Mouse (Mus musculus) brain, embryonic 14.5 days (tissue): ENCODE measurements around the gene Rab12. TPM values are rescaled to one million over a fixed set of nuclear protein-coding genes. Genes with fewer than 3 reads are reported as not detected.

Experiments
- DNase-seq: peaks from one replicate; pipeline ENCODE4 v3.0.0-alpha.2; 2011; ENCODE audit warnings: low read depth
- CTCF ChIP-seq: fragments of 200-500 bp; IDR thresholded peaks from 2 replicates; pipeline ENCODE4 v1.5.1; 2012; ENCODE audit warnings: inconsistent platforms, mild to moderate bottlenecking, moderate library complexity, borderline replicate concordance; ENCODE audit not compliant: insufficient read depth, insufficient read length; ENCODE audit errors: extremely low read depth
- POLR2A ChIP-seq: fragments of 200-500 bp; IDR thresholded peaks from 2 replicates; pipeline ENCODE4 v1.6.1; 2012; ENCODE audit warnings: mild to moderate bottlenecking, inconsistent platforms, borderline replicate concordance; ENCODE audit not compliant: poor library complexity, insufficient read depth, insufficient read length, severe bottlenecking; ENCODE audit errors: extremely low read depth
- polyA plus RNA-seq: library from polyadenylated mRNA; depleted of rRNA; stranded (reverse); fragments of >200 nt; gene quantifications from 2 replicates; pipeline ENCODE4 v1.2.3, GENCODE M21; 2012

Gene Rab12
- polyA plus RNA-seq, 1 experiment: 107 TPM

- TF ChIP-seq POLR2A (no peak), CTCF (no peak)
- no peak for DNase-seq
Measured at GRCm38 (mm10) chr17:66514288-66514995, 5.1 kb downstream of the Rab12 start.

DNA sequence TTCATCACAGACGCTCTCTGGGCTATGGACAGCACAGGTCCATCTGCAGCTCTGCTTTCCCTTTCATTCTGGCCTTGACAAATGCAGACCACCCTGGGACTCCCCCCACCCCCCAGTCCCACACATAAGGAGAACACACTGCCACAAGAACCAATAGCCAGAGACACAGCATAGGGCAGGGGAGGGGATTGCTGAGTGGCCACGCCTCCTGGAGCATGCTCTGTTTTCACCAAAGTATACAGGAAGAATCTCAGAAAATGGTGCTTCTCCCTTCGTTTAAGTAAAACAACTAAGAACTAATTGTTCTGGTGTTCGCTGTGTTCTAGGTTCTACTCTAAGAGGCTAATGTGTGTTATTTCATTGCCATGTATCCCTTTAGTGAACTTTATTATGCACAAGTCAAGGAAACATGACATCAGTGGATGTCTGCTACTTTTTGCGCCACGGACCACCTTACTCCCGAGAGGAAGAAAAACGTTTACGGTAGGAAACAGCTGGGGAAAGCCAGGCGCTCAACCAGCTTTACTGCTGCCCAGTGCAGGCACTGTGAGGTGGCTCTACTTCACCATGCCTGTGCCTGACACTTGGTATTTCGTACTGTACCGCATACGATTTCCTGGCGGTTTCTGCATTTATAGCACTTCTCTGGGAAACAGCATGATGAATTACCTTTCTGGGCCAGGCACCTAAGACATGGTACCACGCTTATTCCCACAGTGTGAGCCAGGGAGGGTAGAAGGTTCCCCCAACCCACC is 7.2 kb downstream of the Rab12 start:
- TF ChIP-seq POLR2A (no peak), CTCF (no peak)
- peak; percentile 11 for DNase-seq

DNA sequence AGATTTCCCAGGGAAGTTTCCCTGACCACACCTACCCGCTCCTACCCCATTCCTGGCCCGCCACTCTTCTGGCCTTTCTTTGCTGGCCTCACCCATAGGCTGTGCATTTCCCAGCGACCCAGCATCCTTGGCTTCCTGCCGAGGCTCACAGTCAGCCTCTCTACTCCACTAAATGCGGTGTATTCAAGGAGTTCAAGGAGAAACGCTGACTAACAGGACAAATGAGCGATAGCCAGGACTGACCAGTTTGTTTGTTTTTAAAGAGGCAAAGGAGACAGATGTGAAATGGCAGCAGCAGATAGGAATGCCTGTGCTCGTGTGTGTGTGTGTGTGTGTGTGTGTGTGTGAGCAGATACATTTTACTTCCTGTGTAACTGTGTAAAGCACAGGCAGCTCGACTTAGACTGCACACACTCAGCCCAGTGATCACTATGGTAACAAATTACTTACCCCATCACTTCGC is 9.3 kb downstream of the Rab12 start:
- peak; percentile 53 for DNase-seq

DNA sequence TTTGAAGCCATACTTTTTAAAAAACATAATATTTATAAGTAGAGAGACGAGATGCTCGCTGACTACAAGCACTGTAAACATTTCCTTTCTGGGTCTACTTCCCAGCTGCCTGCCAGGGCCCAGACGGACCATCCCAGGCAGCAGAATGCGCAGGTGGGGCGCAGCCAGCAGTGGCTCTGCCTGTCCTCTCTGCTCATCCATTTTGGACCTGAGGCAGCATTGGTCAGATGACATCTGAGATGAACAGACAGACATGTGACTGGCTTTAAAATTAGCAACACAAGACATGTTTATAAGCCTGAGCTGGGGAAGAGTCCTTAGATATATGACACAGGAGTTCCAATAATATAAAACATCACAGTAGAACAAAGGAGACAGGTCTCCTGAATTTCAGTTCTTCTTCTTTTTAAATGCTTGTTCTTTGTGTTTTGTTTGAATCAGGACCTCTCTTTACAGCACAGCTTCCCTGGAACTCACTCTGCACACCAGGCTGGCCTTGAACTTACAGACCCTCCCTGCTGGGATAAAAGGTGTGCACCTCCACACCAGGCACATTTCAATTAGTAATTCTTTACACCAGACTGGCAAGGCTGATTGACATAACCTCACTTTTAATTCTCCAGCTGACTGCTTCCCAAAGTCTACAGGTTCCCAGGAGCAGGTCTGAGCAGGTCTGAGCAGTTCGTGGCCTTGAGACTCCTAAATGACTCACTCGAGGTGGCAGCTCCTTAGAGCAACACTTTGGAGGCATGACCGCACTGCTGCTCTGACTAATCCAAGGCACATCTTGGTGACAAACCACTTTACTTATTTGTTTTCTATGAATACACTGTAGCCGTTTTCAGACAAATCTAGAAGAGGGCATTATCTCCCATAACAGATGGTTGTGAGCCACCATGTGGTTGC is 12.2 kb downstream of the Rab12 start:
- TF ChIP-seq POLR2A (no peak), CTCF (no peak)
- DNase-seq: no peak

More for the DNA sequence above, 9.3 kb downstream of the Rab12 start:
- no peak for TF ChIP-seq CTCF
- TF ChIP-seq POLR2A: no peak

DNA sequence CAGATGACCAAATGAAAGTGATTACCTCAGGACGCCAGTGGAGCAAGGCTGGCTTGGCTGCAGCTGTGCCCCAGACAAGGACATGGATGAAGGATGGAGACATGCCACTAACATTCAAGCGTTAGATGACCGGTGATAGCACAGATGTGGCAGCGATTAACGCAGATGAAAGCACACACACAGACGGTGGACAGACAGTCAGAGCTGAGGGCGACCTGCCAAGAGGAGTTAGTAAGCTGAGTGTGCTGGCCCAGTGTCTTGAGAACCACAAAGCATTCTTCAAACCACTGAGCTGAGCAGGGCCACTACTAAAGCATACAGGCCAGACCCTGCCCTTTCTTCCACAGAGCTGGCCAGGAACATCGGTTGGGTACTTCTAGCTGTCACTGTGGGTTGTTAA is 14.6 kb downstream of the Rab12 start:
- DNase-seq: no peak
- TF ChIP-seq POLR2A (no peak), CTCF (no peak)

- no peak for DNase-seq
- no peak for TF ChIP-seq POLR2A
- TF ChIP-seq CTCF: no peak
Measured at GRCm38 (mm10) chr17:66504248-66504647, 15.3 kb downstream of the Rab12 start.

DNA sequence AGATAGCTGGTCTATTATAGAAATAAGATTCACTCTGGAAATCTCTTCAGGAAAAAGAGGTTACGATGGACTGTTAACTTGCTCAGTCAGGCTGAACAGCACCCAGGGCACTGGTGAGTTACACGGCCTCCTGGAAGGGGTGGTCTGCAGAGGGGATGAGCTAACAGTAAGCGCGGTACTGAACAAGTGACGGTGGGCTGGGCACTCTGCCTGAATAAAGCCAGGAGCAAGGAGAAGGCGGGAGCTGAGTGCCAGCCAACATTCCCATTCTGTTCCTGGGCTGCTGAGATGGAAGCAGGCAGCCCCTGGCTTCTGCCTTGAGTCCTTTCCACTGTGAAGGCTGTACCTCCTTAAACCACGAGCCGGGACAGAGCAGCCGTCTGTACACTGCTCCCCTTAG is 16.1 kb downstream of the Rab12 start:
- peak; percentile 67 for DNase-seq
- TF ChIP-seq CTCF: no peak
- no peak for TF ChIP-seq POLR2A

- TF ChIP-seq POLR2A: no peak
- TF ChIP-seq CTCF: no peak
- peak; percentile 12 for DNase-seq
Measured at GRCm38 (mm10) chr17:66502865-66503264, 16.7 kb downstream of the Rab12 start.

DNA sequence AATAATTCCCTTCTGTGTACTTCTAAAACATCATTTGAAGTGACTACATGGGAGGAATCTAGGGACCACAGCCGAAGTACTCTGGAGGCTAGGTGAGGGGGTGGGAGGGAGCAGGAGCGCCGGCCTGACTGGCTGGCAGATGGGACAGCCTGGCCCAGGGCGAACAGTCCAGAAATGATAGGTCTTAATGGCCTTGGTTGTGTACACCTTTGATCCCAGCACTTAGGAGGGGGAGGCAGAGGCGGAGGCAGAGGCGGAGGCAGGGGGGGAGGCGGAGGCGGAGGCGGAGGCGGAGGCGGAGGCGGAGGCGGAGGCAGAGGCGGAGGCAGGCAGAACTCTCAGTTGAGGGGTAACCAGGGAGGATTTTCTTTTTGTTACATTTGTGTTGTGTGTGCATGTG is 20.9 kb downstream of the Rab12 start:
- no peak for DNase-seq

GRCm38 (mm10) chr17:66496589-66496988 is 22.9 kb downstream of the Rab12 start:
- no peak for DNase-seq
- TF ChIP-seq POLR2A (no peak), CTCF (no peak)

More for the DNA sequence above, 20.9 kb downstream of the Rab12 start:
- TF ChIP-seq POLR2A (no peak), CTCF (no peak)
